Mouse (Mus musculus) megakaryocyte-erythroid progenitor cell, adult 5 weeks (primary cell): ENCODE results near the gene Fam205a3. TPM values are rescaled to one million over a fixed set of nuclear protein-coding genes. Genes with fewer than 3 reads are reported as not detected.

Experiments used
- polyA plus RNA-seq: library from polyadenylated mRNA; stranded (reverse); fragments of >175 nt; gene quantifications from 2 replicates; pipeline ENCODE4 v1.2.3, GENCODE M21; 2012

Gene Fam205a3
- not detected in 2 replicates for polyA plus RNA-seq

DNA sequence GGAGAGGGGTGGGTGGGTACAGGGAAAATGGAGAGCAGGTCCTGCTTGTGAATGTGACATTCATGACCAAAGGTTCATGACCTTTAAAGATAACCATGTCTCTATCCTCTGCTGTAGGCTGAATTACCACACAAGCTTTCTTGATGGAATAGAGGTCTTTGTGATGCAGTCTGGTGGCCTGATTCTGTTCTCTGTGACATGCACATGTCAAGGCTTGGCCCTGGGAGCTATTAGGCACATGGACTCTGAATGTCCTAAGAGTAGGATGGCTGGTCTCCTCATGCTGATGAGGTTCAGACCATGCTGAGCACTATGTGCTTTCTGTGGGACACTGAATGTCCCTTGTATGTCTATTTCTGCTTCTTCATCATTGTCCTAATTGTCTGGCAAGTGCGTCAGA lies at the start of gene Fam205a3:
Gene Fam205a3 (plus strand): TSS at position 301 of the 400 bp plus-strand sequence.

DNA sequence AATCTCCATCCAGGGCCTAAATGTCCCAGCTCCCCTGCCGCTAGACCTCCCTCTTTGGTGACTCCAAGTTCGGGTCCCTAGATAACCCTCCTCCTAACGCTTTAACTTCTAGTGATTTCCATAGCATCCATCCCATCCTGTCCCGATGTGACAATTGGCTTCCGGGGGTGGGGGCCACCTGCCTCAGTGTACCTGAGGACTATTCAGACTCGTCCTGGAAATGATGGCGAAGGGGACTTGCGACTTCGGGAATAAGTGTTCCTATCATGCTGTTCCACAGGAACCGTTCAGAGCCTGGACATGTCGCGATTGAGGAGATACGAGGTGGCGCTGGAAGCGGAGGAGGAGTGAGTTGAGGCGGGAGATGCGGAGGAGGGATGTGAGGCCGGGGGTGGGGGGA lies 24.2 kb upstream of the Fam205a3 start, which contains the start of gene Gm21953:
Gene Gm21953 (plus strand): TSS at position 301 of the 400 bp plus-strand sequence.

Other genes starting within 250 kb of the Fam205a3 start
- 0.18 TPM in 1 of 2 replicates, not detected in the other for gene Gm3893, start 227.1 kb upstream of the Fam205a3 start, polyA plus RNA-seq
- gene Gm13304, start 203.5 kb upstream of the Fam205a3 start, polyA plus RNA-seq = not detected in 2 replicates
- not detected in 2 replicates for gene Gm13306, start 164.9 kb upstream of the Fam205a3 start, polyA plus RNA-seq
- gene Gm13305, start 149.7 kb upstream of the Fam205a3 start, polyA plus RNA-seq = 0.13 and 0.37 TPM in 2 replicates
- gene Gm10600, start 77.7 kb upstream of the Fam205a3 start, polyA plus RNA-seq = not detected in 2 replicates
- not detected in 2 replicates for gene Ccl21b, start 62.6 kb upstream of the Fam205a3 start, polyA plus RNA-seq
- gene Gm21953, start 24.1 kb upstream of the Fam205a3 start, polyA plus RNA-seq = 1.9 TPM in 1 of 2 replicates, not detected in the other
- 1.9 TPM in 1 of 2 replicates, not detected in the other for gene Gm21586, start 121.0 kb downstream of the Fam205a3 start, polyA plus RNA-seq
- 0.07 and 0.08 TPM in 2 replicates for gene Gm2163, start 148.4 kb downstream of the Fam205a3 start, polyA plus RNA-seq
- not detected in 2 replicates for gene Fam205a2, start 209.8 kb downstream of the Fam205a3 start, polyA plus RNA-seq